Mouse (Mus musculus) MEL (cell line): Measurements from ENCODE around the gene Tapbp.
"Not testable (repeated sequence)": the region's sequence is repeated elsewhere in the genome, so short reads cannot be mapped to it uniquely, and the experiment has no call there.

Experiments
- E2F4 ChIP-seq: IDR thresholded peaks from 2 replicates; pipeline ENCODE4 v1.6.1; 2011; ENCODE audit warnings: low read depth, low read length, improper control_type of control experiment, borderline replicate concordance
- RCOR1 ChIP-seq: IDR thresholded peaks from 2 replicates; pipeline ENCODE4 v1.6.1; 2012; ENCODE audit warnings: low read depth, mild to moderate bottlenecking, inconsistent platforms, low read length, improper control_type of control experiment
- USF1 ChIP-seq: IDR thresholded peaks from 2 replicates; pipeline ENCODE4 v1.6.1; 2014; ENCODE audit warnings: low read depth, mild to moderate bottlenecking, inconsistent platforms, low read length, improper control_type of control experiment, moderate library complexity

DNA sequence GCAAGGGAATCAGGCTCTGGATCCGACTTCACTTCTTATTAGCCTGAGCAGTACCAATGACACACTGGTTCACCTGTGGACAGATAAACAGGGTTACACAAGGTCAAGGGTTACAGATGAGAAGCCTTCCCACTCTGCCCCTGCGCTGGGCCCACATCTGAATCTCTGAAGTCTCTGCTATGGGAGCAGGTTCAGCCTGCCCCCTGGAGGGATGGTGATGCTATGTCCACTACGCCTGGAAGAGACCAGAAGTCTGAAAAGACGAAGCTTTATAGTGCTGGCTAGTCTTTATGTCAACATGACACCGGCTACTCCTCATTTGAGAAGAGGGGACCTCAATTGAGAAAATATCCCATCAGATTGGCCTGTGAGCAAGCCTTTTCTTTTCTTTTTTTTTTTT is 39.9 kb upstream of the Tapbp start:
- TF ChIP-seq RCOR1, USF1, E2F4: not testable (repeated sequence)
